Mouse (Mus musculus) C2C12 (cell line): Measurements from ENCODE around the gene Hormad2. TPM values are rescaled to one million over a fixed set of nuclear protein-coding genes. Genes with fewer than 3 reads are reported as not detected.

Experiments used
- H3K27me3 ChIP-seq: one replicate; pipeline ENCODE4 v1.6.1; 2011; ENCODE audit not compliant: control insufficient read depth, insufficient read depth, insufficient read length
- H3K36me3 ChIP-seq: one replicate; pipeline ENCODE4 v1.6.1; 2011; ENCODE audit not compliant: control insufficient read depth, insufficient read depth
- H3K4me3 ChIP-seq: one replicate; pipeline ENCODE4 v1.5.1; 2011; ENCODE audit warnings: mild to moderate bottlenecking, control low read depth; ENCODE audit not compliant: poor library complexity, insufficient read depth, severe bottlenecking
- H3K79me2 ChIP-seq: one replicate; pipeline ENCODE4 v1.6.1; 2011; ENCODE audit not compliant: control insufficient read depth, insufficient read depth
- H3K79me3 ChIP-seq: one replicate; pipeline ENCODE4 v1.6.1; 2011; ENCODE audit warnings: low read depth, control low read depth
- H3ac ChIP-seq: one replicate; pipeline ENCODE3; 2011; ENCODE audit warnings: low read depth; ENCODE audit not compliant: control insufficient read depth, insufficient read length
- CEBPB ChIP-seq: IDR thresholded peaks from one replicate; pipeline ENCODE4 v1.6.1; 2011; ENCODE audit warnings: low read depth, mild to moderate bottlenecking, control low read depth, moderate library complexity
- CTCF ChIP-seq: IDR thresholded peaks from one replicate; pipeline ENCODE4 v1.5.1; 2011; ENCODE audit not compliant: control insufficient read depth, insufficient read depth, insufficient read length
- FOSL1 ChIP-seq: IDR thresholded peaks from one replicate; pipeline ENCODE4 v1.8.0; 2011; ENCODE audit warnings: mild to moderate bottlenecking, low read length; ENCODE audit not compliant: poor library complexity, insufficient read depth, severe bottlenecking
- MAX ChIP-seq: IDR thresholded peaks from one replicate; pipeline ENCODE4 v1.6.1; 2011; ENCODE audit warnings: mild to moderate bottlenecking, control low read depth
- MYOD1 ChIP-seq: IDR thresholded peaks from one replicate; pipeline ENCODE4 v1.6.1; 2011; ENCODE audit warnings: low read depth; ENCODE audit not compliant: control insufficient read depth, insufficient read length
- MYOG ChIP-seq: IDR thresholded peaks from one replicate; pipeline ENCODE4 v1.6.1; 2011; ENCODE audit not compliant: control insufficient read depth, insufficient read length; ENCODE audit errors: extremely low read depth
- USF1 ChIP-seq: IDR thresholded peaks from one replicate; pipeline ENCODE4 v1.6.1; 2011; ENCODE audit warnings: low read depth, mild to moderate bottlenecking, control low read depth, moderate library complexity
- polyA plus RNA-seq: library from polyadenylated mRNA; unstranded; fragments of >200 nt; fragmentation: generic; extraction: Trizol; gene quantifications from one replicate; pipeline ENCODE4 v1.2.1, GENCODE M21; 2012; ENCODE audit warnings: missing spikeins

The Hormad2 gene
- polyA plus RNA-seq, 1 experiment: not detected

- H3K79me3 ChIP-seq: no peaks in the 10 kb centered on the region
Observed at GRCm38 (mm10) chr11:4469091-4469490, 28.2 kb upstream of the Hormad2 start.

DNA sequence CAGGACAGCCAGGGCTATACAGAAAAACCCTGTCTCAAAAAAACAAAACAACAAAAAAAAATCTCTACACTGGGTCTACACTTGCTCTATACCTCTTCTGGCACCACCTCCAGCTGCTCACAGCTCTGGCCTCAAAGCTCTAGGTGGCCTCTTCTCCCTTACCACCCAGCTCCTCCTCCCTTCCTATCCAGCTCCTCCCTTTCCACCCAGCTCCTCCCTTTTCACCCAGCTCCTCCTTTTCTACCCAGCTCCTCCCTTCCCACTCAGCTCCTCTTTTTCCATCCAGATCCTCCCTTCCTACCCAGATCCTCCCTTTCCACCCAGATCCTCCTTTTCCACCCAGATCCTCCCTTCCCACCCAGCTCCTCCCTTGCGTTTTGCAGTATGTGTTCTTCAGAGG is 26.5 kb upstream of the Hormad2 start:
- Histone ChIP-seq H3ac (no peak overlapping the region), H3K36me3 (no peaks in the 10 kb centered on the region), H3K79me2 (no peaks in the 10 kb centered on the region), H3K27me3 (no peaks in the 10 kb centered on the region), H3K4me3 (no peak overlapping the region), H3K79me3 (no peaks in the 10 kb centered on the region)
- TF ChIP-seq CTCF: no peak
- no peak for TF ChIP-seq USF1
- no peak for TF ChIP-seq CEBPB
- TF ChIP-seq MYOD1: no peak
- no peak for TF ChIP-seq FOSL1
- no peak for TF ChIP-seq MYOG
- no peak for TF ChIP-seq MAX

More at GRCm38 (mm10) chr11:4469091-4469490, 28.2 kb upstream of the Hormad2 start:
- H3K27me3 ChIP-seq: no peaks in the 10 kb centered on the region
- TF ChIP-seq MYOD1 (no peak), USF1 (no peak), CTCF (no peak), FOSL1 (no peak), MAX (no peak), MYOG (no peak), CEBPB (no peak)
- H3ac ChIP-seq: no peak overlapping the region
- H3K79me2 ChIP-seq: no peaks in the 10 kb centered on the region
- no peak overlapping the region for H3K4me3 ChIP-seq
- H3K36me3 ChIP-seq: no peaks in the 10 kb centered on the region

- Histone ChIP-seq H3ac (no peak overlapping the region), H3K79me3 (no peaks in the 10 kb centered on the region), H3K27me3 (no peaks in the 10 kb centered on the region), H3K79me2 (no peaks in the 10 kb centered on the region), H3K36me3 (no peaks in the 10 kb centered on the region), H3K4me3 (no peak overlapping the region)
- TF ChIP-seq FOSL1 (no peak), CEBPB (no peak), MYOD1 (no peak), CTCF (no peak), MYOG (no peak), MAX (no peak), USF1 (no peak)
Observed at GRCm38 (mm10) chr11:4466191-4466590, 25.3 kb upstream of the Hormad2 start.

GRCm38 (mm10) chr11:4464616-4465015 is 23.7 kb upstream of the Hormad2 start:
- Histone ChIP-seq H3K36me3 (no peaks in the 10 kb centered on the region), H3K27me3 (no peaks in the 10 kb centered on the region), H3K79me2 (no peaks in the 10 kb centered on the region), H3K4me3 (no peak overlapping the region), H3ac (no peak overlapping the region), H3K79me3 (no peaks in the 10 kb centered on the region)
- TF ChIP-seq FOSL1: no peak
- TF ChIP-seq MAX: no peak
- no peak for TF ChIP-seq MYOD1
- no peak for TF ChIP-seq CTCF
- no peak for TF ChIP-seq MYOG
- TF ChIP-seq USF1: no peak
- no peak for TF ChIP-seq CEBPB

DNA sequence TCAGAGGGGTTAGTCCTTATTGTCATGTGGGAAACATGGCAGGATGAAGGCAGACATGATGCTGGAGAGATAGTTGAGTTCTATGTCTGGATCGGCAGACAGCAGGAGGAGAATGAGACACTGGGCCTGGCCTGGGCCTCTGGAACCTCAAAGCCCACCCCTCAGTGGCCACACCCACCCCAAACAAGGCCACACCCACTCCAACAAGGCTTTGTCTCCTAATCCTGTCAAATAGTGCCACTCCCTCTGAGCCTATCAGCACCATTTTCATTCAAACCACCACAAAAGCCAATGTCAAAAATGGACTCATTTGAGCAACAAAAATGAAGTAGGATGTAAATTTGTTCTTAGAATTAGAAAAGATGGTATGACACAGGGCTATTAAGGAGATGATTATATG is 23.3 kb upstream of the Hormad2 start:
- no peaks in the 10 kb centered on the region for H3K79me2 ChIP-seq
- no peak for TF ChIP-seq CEBPB
- TF ChIP-seq USF1: no peak
- TF ChIP-seq MAX: no peak
- no peak for TF ChIP-seq MYOD1
- TF ChIP-seq CTCF: no peak
- TF ChIP-seq FOSL1: no peak
- TF ChIP-seq MYOG: no peak
- no peaks in the 10 kb centered on the region for H3K36me3 ChIP-seq
- H3K27me3 ChIP-seq: no peaks in the 10 kb centered on the region
- H3ac ChIP-seq: no peak overlapping the region
- H3K79me3 ChIP-seq: no peaks in the 10 kb centered on the region
- H3K4me3 ChIP-seq: no peak overlapping the region

- Histone ChIP-seq H3K36me3 (no peaks in the 10 kb centered on the region), H3K79me3 (no peaks in the 10 kb centered on the region), H3K4me3 (no peak overlapping the region), H3K27me3 (peaks cover 4% of the 10 kb centered on the region), H3ac (no peak overlapping the region), H3K79me2 (no peaks in the 10 kb centered on the region)
- TF ChIP-seq CEBPB (no peak), MAX (no peak), USF1 (no peak), FOSL1 (no peak), MYOG (no peak), MYOD1 (no peak), CTCF (no peak)
Observed at GRCm38 (mm10) chr11:4462868-4463267, 22.0 kb upstream of the Hormad2 start.
